Mouse (Mus musculus): ENCODE results near the gene Cyp21a1. TPM values are rescaled to one million over a fixed set of nuclear protein-coding genes. Genes with fewer than 3 reads are reported as not detected.

Gene Cyp21a1
- polyA plus RNA-seq, 1 experiment, result not detected

- Histone ChIP-seq H3K27ac (ENCODE audit: insufficient read depth, low read length) (no peak overlapping the region), H3K9me3 (replicated peaks; ENCODE audit: control insufficient read depth, insufficient read depth, low read length, poor library complexity, severe bottlenecking) (no peaks in the 10 kb centered on the region), H3K36me3 (ENCODE audit: control insufficient read depth, insufficient read depth, low read length, poor library complexity, severe bottlenecking) (no peaks in the 10 kb centered on the region), H3K4me1 (ENCODE audit: control insufficient read depth, insufficient read depth, low read length) (no peaks in the 10 kb centered on the region), H3K9ac (ENCODE audit: low read depth, poor library complexity, severe bottlenecking) (no peak overlapping the region), H3K4me3 (ENCODE audit: low read depth, low read length) (no peak overlapping the region), H3K27me3 (ENCODE audit: control insufficient read depth, insufficient read depth, low read length, poor library complexity, severe bottlenecking) (no peaks in the 10 kb centered on the region)
- TF ChIP-seq CTCF (IDR thresholded peaks at IDR 0.05; ENCODE audit: low read depth, low read length), result no peak
- no peak for TF ChIP-seq EP300 (IDR thresholded peaks at IDR 0.05; ENCODE audit: insufficient read depth, low read depth, low read length)
- no peak for TF ChIP-seq POLR2A (IDR thresholded peaks at IDR 0.05; ENCODE audit: insufficient read depth, low read length)
Observed at GRCm38 (mm10) chr17:34844884-34845283, 40.5 kb upstream of the Cyp21a1 start.

- Histone ChIP-seq H3K4me1 (ENCODE audit: control insufficient read depth, insufficient read depth, low read length) (no peaks in the 10 kb centered on the region), H3K36me3 (ENCODE audit: control insufficient read depth, insufficient read depth, low read length, poor library complexity, severe bottlenecking) (peaks cover 3% of the 10 kb centered on the region; the same call in 1 of the 2 replicates), H3K27me3 (ENCODE audit: control insufficient read depth, insufficient read depth, low read length, poor library complexity, severe bottlenecking) (no peaks in the 10 kb centered on the region), H3K27ac (ENCODE audit: insufficient read depth, low read length) (no peak overlapping the region), H3K4me3 (ENCODE audit: low read depth, low read length) (no peak overlapping the region), H3K9ac (ENCODE audit: low read depth, poor library complexity, severe bottlenecking) (no peak overlapping the region), H3K9me3 (replicated peaks; ENCODE audit: control insufficient read depth, insufficient read depth, low read length, poor library complexity, severe bottlenecking) (no peaks in the 10 kb centered on the region)
- TF ChIP-seq CTCF (IDR thresholded peaks at IDR 0.05; ENCODE audit: low read depth, low read length) (no peak), POLR2A (IDR thresholded peaks at IDR 0.05; ENCODE audit: insufficient read depth, low read length) (no peak), EP300 (IDR thresholded peaks at IDR 0.05; ENCODE audit: insufficient read depth, low read depth, low read length) (no peak)
Observed at GRCm38 (mm10) chr17:34840736-34841307, 36.5 kb upstream of the Cyp21a1 start.

- no peak for TF ChIP-seq CTCF (IDR thresholded peaks at IDR 0.05; ENCODE audit: low read depth, low read length)
- TF ChIP-seq EP300 (IDR thresholded peaks at IDR 0.05; ENCODE audit: insufficient read depth, low read depth, low read length), result no peak
- no peak for TF ChIP-seq POLR2A (IDR thresholded peaks at IDR 0.05; ENCODE audit: insufficient read depth, low read length)
- Histone ChIP-seq H3K9ac (ENCODE audit: low read depth, poor library complexity, severe bottlenecking) (no peak overlapping the region), H3K4me3 (ENCODE audit: low read depth, low read length) (no peak overlapping the region), H3K36me3 (ENCODE audit: control insufficient read depth, insufficient read depth, low read length, poor library complexity, severe bottlenecking) (peaks cover 3% of the 10 kb centered on the region; the same call in 1 of the 2 replicates), H3K9me3 (replicated peaks; ENCODE audit: control insufficient read depth, insufficient read depth, low read length, poor library complexity, severe bottlenecking) (no peaks in the 10 kb centered on the region), H3K4me1 (ENCODE audit: control insufficient read depth, insufficient read depth, low read length) (no peaks in the 10 kb centered on the region), H3K27ac (ENCODE audit: insufficient read depth, low read length) (no peak overlapping the region), H3K27me3 (ENCODE audit: control insufficient read depth, insufficient read depth, low read length, poor library complexity, severe bottlenecking) (no peaks in the 10 kb centered on the region)
Observed at GRCm38 (mm10) chr17:34838785-34839184, 34.4 kb upstream of the Cyp21a1 start.

GRCm38 (mm10) chr17:34837464-34838324, 33.3 kb upstream of the Cyp21a1 start:
- no peaks in the 10 kb centered on the region for H3K4me1 ChIP-seq (ENCODE audit: control insufficient read depth, insufficient read depth, low read length)
- H3K27me3 ChIP-seq (ENCODE audit: control insufficient read depth, insufficient read depth, low read length, poor library complexity, severe bottlenecking), result no peaks in the 10 kb centered on the region
- H3K9me3 ChIP-seq (replicated peaks; ENCODE audit: control insufficient read depth, insufficient read depth, low read length, poor library complexity, severe bottlenecking), result no peaks in the 10 kb centered on the region
- H3K27ac ChIP-seq (ENCODE audit: insufficient read depth, low read length), result no peak overlapping the region
- H3K36me3 ChIP-seq (ENCODE audit: control insufficient read depth, insufficient read depth, low read length, poor library complexity, severe bottlenecking), result peaks cover 3% of the 10 kb centered on the region; the same call in 1 of the 2 replicates
- peak overlapping the region; percentile 41 for H3K9ac ChIP-seq (ENCODE audit: low read depth, poor library complexity, severe bottlenecking)
- H3K4me3 ChIP-seq (ENCODE audit: low read depth, low read length), result peak overlapping the region; percentile 74
- TF ChIP-seq CTCF (IDR thresholded peaks at IDR 0.05; ENCODE audit: low read depth, low read length) (no peak), EP300 (IDR thresholded peaks at IDR 0.05; ENCODE audit: insufficient read depth, low read depth, low read length) (no peak), POLR2A (IDR thresholded peaks at IDR 0.05; ENCODE audit: insufficient read depth, low read length) (no peak)

GRCm38 (mm10) chr17:34836856-34837221, 32.5 kb upstream of the Cyp21a1 start, which contains the start of the genes Stk19 and Dxo:
Gene Stk19, minus strand, starts transcription at chr17:34836945.
Gene Dxo, plus strand, starts transcription at chr17:34837019.
- TF ChIP-seq EP300 (IDR thresholded peaks at IDR 0.05; ENCODE audit: insufficient read depth, low read depth, low read length), result no peak
- TF ChIP-seq POLR2A (IDR thresholded peaks at IDR 0.05; ENCODE audit: insufficient read depth, low read length), result peak; percentile 34
- no peaks in the 10 kb centered on the region for H3K9me3 ChIP-seq (replicated peaks; ENCODE audit: control insufficient read depth, insufficient read depth, low read length, poor library complexity, severe bottlenecking)
- H3K4me3 ChIP-seq (ENCODE audit: low read depth, low read length), result peak within 1 kb of the TSS; percentile 89
- H3K27ac ChIP-seq (ENCODE audit: insufficient read depth, low read length), result no peak within 1 kb of the TSS
- no peaks in the 10 kb centered on the region for H3K27me3 ChIP-seq (ENCODE audit: control insufficient read depth, insufficient read depth, low read length, poor library complexity, severe bottlenecking)
- peak within 1 kb of the TSS; percentile 41 for H3K9ac ChIP-seq (ENCODE audit: low read depth, poor library complexity, severe bottlenecking)
- H3K36me3 ChIP-seq (ENCODE audit: control insufficient read depth, insufficient read depth, low read length, poor library complexity, severe bottlenecking), result peaks cover 3% of the 10 kb centered on the region; the same call in 1 of the 2 replicates
- H3K4me1 ChIP-seq (ENCODE audit: control insufficient read depth, insufficient read depth, low read length), result no peaks in the 10 kb centered on the region

Measured in ES-Bruce4 (cell line).